Mouse (Mus musculus) ES-CJ7 (cell line): ENCODE results near the gene Gm14459.
"Not testable (repeated sequence)": the region's sequence is repeated elsewhere in the genome, so short reads cannot be mapped to it uniquely, and the experiment has no call there.

ENCODE experiments used
- DNase-seq: peaks from one replicate; pipeline ENCODE4 v3.0.0; 2011; ENCODE audit warnings: low read depth, low spot score

Gene Gm14459

DNA sequence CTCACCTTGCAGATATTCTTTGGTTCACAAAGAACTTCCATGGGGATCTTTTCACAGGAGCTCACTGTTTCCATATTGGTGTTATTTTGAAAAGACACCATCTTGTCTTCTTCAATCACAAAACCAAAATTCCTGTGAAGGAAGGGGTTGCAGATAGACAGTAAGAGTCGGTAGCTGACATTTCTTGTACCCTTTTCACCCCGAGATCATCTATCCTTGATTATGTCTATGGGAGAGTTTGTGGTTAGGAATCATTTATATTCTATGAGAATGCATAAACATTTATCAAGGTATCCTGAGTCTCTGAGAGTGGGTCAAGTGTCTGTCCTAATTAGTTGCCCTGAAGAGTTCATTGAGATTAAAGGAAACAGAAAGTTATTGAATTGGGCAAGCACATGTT is at the start of gene Gm14459:
Gm14459 (minus strand) TSS at position 101 of the 400 bp plus-strand sequence.
- no peak for DNase-seq

DNA sequence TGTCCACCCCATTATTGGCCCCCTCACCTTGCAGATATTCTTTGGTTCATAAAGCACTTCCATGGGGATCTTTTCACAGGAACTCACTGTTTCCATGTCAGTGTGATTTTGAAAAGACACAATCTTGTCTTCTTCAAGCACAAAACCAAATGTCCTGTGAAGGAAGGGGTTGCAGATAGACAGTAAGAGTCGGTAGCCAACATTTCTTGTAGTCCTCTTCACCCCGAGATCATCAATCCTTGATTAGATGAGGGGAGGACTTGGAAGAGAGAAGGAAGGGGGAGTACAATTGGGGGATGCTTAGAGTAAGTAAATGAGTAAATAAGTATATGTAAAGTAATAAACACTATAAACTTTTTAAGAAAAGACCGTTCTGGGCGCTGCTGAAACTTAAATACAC is 23.4 kb upstream of the Gm14459 start, which contains the start of gene Ssxb6:
Ssxb6 (minus strand) TSS at position 101 of the 400 bp plus-strand sequence.
- DNase-seq = not testable (repeated sequence)
